Mouse (Mus musculus): ENCODE measurements at regions not wholly inside any gene's neighbourhood (a gene's known extent, or its start where the extent isn't known, plus 50 kb on each side); places are given as distances from the start of the nearest gene placed in this dataset.

DNA sequence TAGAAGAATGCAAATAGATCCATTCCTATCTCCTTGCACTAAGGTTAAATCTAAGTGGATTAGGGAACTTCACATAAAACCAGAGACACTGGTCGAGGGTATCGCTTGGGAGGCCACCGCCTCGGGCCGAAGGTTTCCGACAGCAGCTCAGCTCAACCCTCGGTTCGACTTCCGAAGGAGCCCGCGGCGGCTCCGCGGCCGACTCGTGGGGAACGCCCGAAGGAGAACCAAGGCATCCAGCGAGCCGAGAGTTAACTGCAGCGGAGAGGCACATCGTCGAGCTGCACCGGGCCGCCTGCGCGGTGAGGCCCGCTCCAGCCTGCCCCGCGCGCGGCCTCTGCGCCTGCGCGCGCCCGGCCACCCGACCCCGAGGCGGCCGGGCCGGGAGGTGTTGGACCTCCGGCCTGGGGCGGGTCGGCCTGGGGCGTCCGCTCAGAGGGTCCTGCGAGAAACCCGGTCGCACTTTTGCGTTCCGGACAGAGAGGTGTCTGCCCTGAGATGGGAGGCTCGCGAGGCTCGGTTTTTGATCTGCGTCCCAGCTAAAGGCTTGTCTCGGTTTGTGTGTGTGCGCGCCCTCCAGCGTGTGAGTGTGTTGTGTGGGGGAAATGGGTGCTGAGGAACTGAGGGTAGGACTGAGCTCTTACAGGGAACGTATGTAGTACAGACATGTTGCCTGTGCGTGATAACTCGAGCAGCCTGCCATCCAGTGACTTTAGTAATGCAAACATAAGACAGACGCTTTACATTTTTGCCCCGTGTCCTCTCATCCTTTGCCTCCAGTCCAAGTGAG, 50.9 kb upstream of the Vmn2r9 start:
- peak in 1 of 2 experiments; percentile 28 for DNase-seq (ENCODE audit: low spot score in 2 of 2)
